ENCODE assay signal across 7 mouse cellular contexts in genomic region chr11:117976081-117976582, GRCm38 (mm10). TPM values are rescaled to one million over a fixed set of nuclear protein-coding genes. Genes with fewer than 3 reads are reported as not detected.
DNase-seq lines count a peak whose midpoint lies in the region; ATAC-seq and TF ChIP-seq lines count a peak whose summit lies in the region.

No protein-coding gene starts in this region.

- peak; percentile 80 for DNase-seq in A20 (ENCODE audit: low read depth, low spot score)
- no peak for DNase-seq in ES-E14 (ENCODE audit: low read depth, low spot score)
- peak; percentile 50 for DNase-seq in embryo, embryonic 9.5 days (ENCODE audit: extremely low spot score)
- DNase-seq in midbrain, postnatal 0 days (ENCODE audit: low spot score) = peak; percentile 79
- DNase-seq in thymus, postnatal 25 days = no peak

- H3K36me3 ChIP-seq in ES-E14 (ENCODE audit: control insufficient read depth, insufficient read depth, low read length, poor library complexity, severe bottlenecking) = no peaks in the 10 kb centered on the region
- no peaks in the 10 kb centered on the region for H3K36me3 ChIP-seq in heart, embryonic 15.5 days
- H3K36me3 ChIP-seq in limb, embryonic 13.5 days = no peaks in the 10 kb centered on the region
- H3K36me3 ChIP-seq in midbrain, postnatal 0 days (ENCODE audit: insufficient read depth, low read length) = no peaks in the 10 kb centered on the region

- H3K4me3 ChIP-seq in ES-E14 (ENCODE audit: insufficient read depth in 1 of 2, low read depth in 1 of 2, low read length in 2 of 2, poor library complexity in 1 of 2, severe bottlenecking in 1 of 2) = peak overlapping the region; percentile 25 to 53; a peak in 3 of 4 replicates
- no peak overlapping the region for H3K4me3 ChIP-seq in heart, embryonic 15.5 days
- no peak overlapping the region for H3K4me3 ChIP-seq in limb, embryonic 13.5 days
- H3K4me3 ChIP-seq in midbrain, postnatal 0 days (ENCODE audit: low read depth, low read length) = no peak overlapping the region

- H3K4me2 ChIP-seq in heart, embryonic 15.5 days = peak overlapping the region; percentile 12; the same call in 1 of the 2 replicates
- peak overlapping the region; percentile 21; the same call in 1 of the 2 replicates for H3K4me2 ChIP-seq in limb, embryonic 13.5 days (replicated peaks)
- no peak overlapping the region for H3K4me2 ChIP-seq in midbrain, postnatal 0 days (ENCODE audit: low read depth, low read length, poor library complexity, severe bottlenecking)

- in situ Hi-C loops in ES-E14 (cut with MboI; ENCODE audit: low sequenced_read_pairs in 2 of 2, unreplicated experiment in 2 of 2) = no loop called here

- peak overlapping the region; percentile 79 for H3K9ac ChIP-seq in ES-E14 (ENCODE audit: insufficient read depth, low read depth, low read length, poor library complexity, severe bottlenecking)
- H3K9ac ChIP-seq in heart, embryonic 15.5 days = no peak overlapping the region
- peak overlapping the region; percentile 45; the same call in 1 of the 2 replicates for H3K9ac ChIP-seq in limb, embryonic 13.5 days
- H3K9ac ChIP-seq in midbrain, postnatal 0 days (replicated peaks; ENCODE audit: low read length, poor library complexity, severe bottlenecking) = no peak overlapping the region

- no peaks in the 10 kb centered on the region for H3K9me3 ChIP-seq in ES-E14 (ENCODE audit: control insufficient read depth, insufficient read depth, low read depth, low read length)
- no peaks in the 10 kb centered on the region for H3K9me3 ChIP-seq in heart, embryonic 15.5 days (replicated peaks)
- no peaks in the 10 kb centered on the region for H3K9me3 ChIP-seq in limb, embryonic 13.5 days
- no peaks in the 10 kb centered on the region for H3K9me3 ChIP-seq in midbrain, postnatal 0 days (ENCODE audit: low read length)

- H3K27ac ChIP-seq in ES-E14 (ENCODE audit: insufficient read depth, low read depth, low read length, poor library complexity, severe bottlenecking) = peak overlapping the region; percentile 100
- H3K27ac ChIP-seq in heart, embryonic 15.5 days = no peak overlapping the region
- no peak overlapping the region for H3K27ac ChIP-seq in limb, embryonic 13.5 days
- H3K27ac ChIP-seq in midbrain, postnatal 0 days (ENCODE audit: low read depth, low read length) = no peak overlapping the region

- peaks cover 30 to 47% of the 10 kb centered on the region in 2 experiments for H3K4me1 ChIP-seq in ES-E14 (ENCODE audit: control insufficient read depth in 2 of 2, insufficient read depth in 2 of 2, low read length in 2 of 2, poor library complexity in 1 of 2)
- peaks cover 36% of the 10 kb centered on the region for H3K4me1 ChIP-seq in heart, embryonic 15.5 days (replicated peaks)
- H3K4me1 ChIP-seq in limb, embryonic 13.5 days = peaks cover 29% of the 10 kb centered on the region
- no peaks in the 10 kb centered on the region for H3K4me1 ChIP-seq in midbrain, postnatal 0 days (ENCODE audit: insufficient read depth, low read length)

- no peak for TF ChIP-seq CTCF in midbrain, postnatal 0 days (IDR thresholded peaks at IDR 0.05)

- ATAC-seq in heart, embryonic 15.5 days (replicated peaks; ENCODE audit: insufficient number of reproducible peaks, insufficient read depth, low FRiP score, low read depth) = no peak; the same call in 1 of the 2 replicates
- peak; percentile 19; the same call in 1 of the 2 replicates for ATAC-seq in limb, embryonic 13.5 days (ENCODE audit: low FRiP score, low read depth)
- ATAC-seq in midbrain, postnatal 0 days (ENCODE audit: low FRiP score) = no peak

- WGBS in heart, embryonic 15.5 days = 21% methylated on average over 8 of the region's 8 CpGs
- WGBS in limb, embryonic 13.5 days = 10% methylated on average over 8 of the region's 8 CpGs
- 10% methylated on average over 8 of the region's 8 CpGs for WGBS in midbrain, postnatal 0 days

- H3K27me3 ChIP-seq in heart, embryonic 15.5 days = 0 out of 2 replicates have a peak, but pooled peaks cover 6% of the 10 kb centered on the region
- H3K27me3 ChIP-seq in limb, embryonic 13.5 days = peaks cover 9% of the 10 kb centered on the region; the same call in 1 of the 2 replicates
- H3K27me3 ChIP-seq in midbrain, postnatal 0 days (ENCODE audit: insufficient read depth, low read length) = no peaks in the 10 kb centered on the region

TF ChIP-seq in ES-E14, 5 proteins besides CTCF, POLR2A, EP300 and RAD21:
- no peak for TF ChIP-seq MAFK (IDR thresholded peaks at IDR 0.05; ENCODE audit: insufficient read depth, low read depth, low read length)
- TF ChIP-seq CHD2 (IDR thresholded peaks at IDR 0.05; ENCODE audit: low read depth, low read length) = no peak
- TF ChIP-seq ZNF384 (IDR thresholded peaks at IDR 0.05; ENCODE audit: low read depth, low read length) = no peak
- TF ChIP-seq ZC3H11A (IDR thresholded peaks at IDR 0.05; ENCODE audit: borderline replicate concordance, low read depth, low read length) = no peak
TF ChIP-seq in ES-E14: peak in this region for 0.

RNA-seq across cellular contexts. Expression of gene Socs3, which starts 6.3 kb away (rescaled TPM):
- 69.8 and 78.6 TPM in 2 replicates for total RNA-seq in ES-E14 (2012; rRNA removed)
- polyA plus RNA-seq in heart, embryonic 15.5 days (2015; fragmentation: Nextera tagmentation; extraction: Ambion mirVana) = 6.7 and 10.9 TPM in 2 replicates
- 15.6 and 15.8 TPM in 2 replicates for polyA plus RNA-seq in limb, embryonic 13.5 days (2015; fragmentation: Nextera tagmentation; extraction: Ambion mirVana)
- 7.3 and 8.5 TPM in 2 replicates for total RNA-seq in midbrain, postnatal 0 days (2014; rRNA removed)
- 4.4 and 4.9 TPM in 2 replicates for polyA plus RNA-seq in midbrain, postnatal 0 days (2015; fragmentation: Nextera tagmentation; extraction: Ambion mirVana)

RNA-seq across cellular contexts. Expression of gene Pgs1, which starts 10.0 kb away (rescaled TPM):
- total RNA-seq in ES-E14 (2012; rRNA removed) = 95.2 and 101 TPM in 2 replicates
- 21.9 and 26.8 TPM in 2 replicates for polyA plus RNA-seq in heart, embryonic 15.5 days (2015; fragmentation: Nextera tagmentation; extraction: Ambion mirVana)
- 34.4 and 35.7 TPM in 2 replicates for polyA plus RNA-seq in limb, embryonic 13.5 days (2015; fragmentation: Nextera tagmentation; extraction: Ambion mirVana)
- total RNA-seq in midbrain, postnatal 0 days (2014; rRNA removed) = 62.0 and 72.2 TPM in 2 replicates
- 55.0 and 61.8 TPM in 2 replicates for polyA plus RNA-seq in midbrain, postnatal 0 days (2015; fragmentation: Nextera tagmentation; extraction: Ambion mirVana)

Comparison
In these comparisons a context has a peak if more than half of its experiments do, and no peak if none do; other contexts are left out.
1. DNase-seq: peak in A20 (single experiment), embryo, embryonic 9.5 days (single experiment) and midbrain, postnatal 0 days (single experiment); none in ES-E14 (single experiment) and thymus, postnatal 25 days (single experiment).
2. H3K4me3 ChIP-seq: peak in ES-E14 (2 of 2); none in heart, embryonic 15.5 days (single experiment), limb, embryonic 13.5 days (single experiment) and midbrain, postnatal 0 days (single experiment).
3. H3K9ac ChIP-seq: peak in ES-E14 (single experiment) and limb, embryonic 13.5 days (single experiment); none in heart, embryonic 15.5 days (single experiment) and midbrain, postnatal 0 days (single experiment).